Mouse (Mus musculus): Measurements from ENCODE around the gene Fam166a. TPM values are rescaled to one million over a fixed set of nuclear protein-coding genes. Genes with fewer than 3 reads are reported as not detected.

Fam166a gene
- not detected in 2 replicates for total RNA-seq (2023)

DNA sequence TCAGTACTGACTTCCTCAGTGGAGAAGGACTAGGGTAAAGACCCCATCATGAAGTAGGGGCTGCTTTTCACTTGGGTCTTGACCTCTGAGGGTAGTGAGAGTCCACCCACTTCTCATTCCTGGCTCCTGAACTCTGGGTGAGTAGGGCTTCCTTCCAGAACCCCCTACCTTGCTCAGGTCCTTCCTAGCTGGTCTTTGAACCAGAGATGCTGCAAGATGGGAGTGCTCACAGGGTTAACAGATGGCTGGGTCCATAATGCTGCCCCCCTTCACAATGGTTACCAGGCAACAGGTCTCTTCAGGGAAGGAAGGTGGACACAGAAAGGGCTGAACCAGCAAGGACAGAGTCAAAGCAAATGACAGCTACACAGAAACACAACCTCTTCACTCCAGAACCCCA is at the start of gene Fam166a:
TSS of gene Fam166a (plus strand) at position 301 of the 400 bp plus-strand sequence.

GRCm38 (mm10) chr2:25180478-25180903 is 38.1 kb upstream of the Fam166a start, which contains the start of gene Nrarp:
Gene Nrarp (plus strand): TSS chr2:25180758.

DNA sequence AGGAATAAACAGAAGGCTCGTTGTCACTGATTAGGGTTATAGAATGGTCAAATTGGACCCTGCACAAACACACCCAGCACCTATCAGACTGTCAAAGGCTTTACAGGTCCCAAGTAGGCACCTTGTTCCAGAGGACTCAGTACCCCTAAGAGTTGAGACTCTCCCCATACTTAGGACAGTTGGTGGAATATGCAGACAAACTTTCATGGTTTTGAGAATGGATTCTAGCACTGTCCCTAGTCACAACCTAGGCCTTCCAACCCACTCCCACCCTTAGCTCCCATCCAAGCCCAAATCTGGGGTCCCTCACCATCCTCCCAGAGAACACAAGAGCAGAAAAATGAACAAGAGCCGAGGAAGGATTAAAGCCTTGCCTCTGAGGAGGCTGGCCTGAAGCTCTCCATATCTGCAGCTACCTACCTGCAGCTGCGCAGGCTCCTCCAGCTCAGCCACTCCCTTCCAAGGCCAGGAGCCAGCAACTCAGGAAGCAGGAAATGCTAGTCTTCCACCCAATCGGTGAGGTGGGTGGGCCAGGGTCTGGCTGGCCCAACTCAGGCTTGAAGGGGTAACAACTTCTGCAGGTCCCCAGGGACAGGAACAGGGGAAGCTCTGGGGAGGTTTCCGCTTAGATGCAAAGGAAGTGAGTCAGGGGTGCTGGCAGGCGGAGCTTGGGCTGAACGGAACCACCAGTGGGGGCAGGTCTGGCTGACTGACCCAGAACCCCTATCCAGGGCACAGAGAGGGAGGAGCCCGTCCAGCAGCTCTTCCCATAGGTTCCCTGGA is 22.2 kb upstream of the Fam166a start, which contains the start of gene Tor4a:
TSS of gene Tor4a (minus strand) at position 715 of the 783 bp plus-strand sequence.

GRCm38 (mm10) chr2:25211121-25211670 is 7.3 kb upstream of the Fam166a start, which contains the start of gene Nelfb:
Gene Nelfb (minus strand): TSS chr2:25211489.

DNA sequence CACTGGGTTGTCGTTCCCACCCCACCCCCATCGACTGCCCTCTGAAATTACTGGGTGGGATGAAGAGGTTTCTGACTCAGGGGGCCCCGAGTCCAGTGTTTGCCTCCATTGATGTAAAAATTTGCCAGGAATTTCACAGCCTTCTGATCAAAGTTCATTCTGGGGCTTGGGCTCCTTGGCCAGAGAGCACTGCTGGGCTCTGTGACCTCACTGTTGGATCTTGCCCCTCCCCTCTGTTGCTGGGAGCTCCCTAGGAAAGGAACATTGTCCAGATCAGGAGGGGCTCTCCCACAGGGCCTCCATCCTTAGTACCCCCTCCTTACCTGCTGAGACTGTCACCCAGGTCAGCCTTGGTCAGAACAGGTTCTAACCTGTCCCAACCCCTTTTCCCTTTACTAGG is 4.1 kb upstream of the Fam166a start, which contains the start of gene Stpg3:
TSS of gene Stpg3 (minus strand) at position 194 of the 400 bp plus-strand sequence.

DNA sequence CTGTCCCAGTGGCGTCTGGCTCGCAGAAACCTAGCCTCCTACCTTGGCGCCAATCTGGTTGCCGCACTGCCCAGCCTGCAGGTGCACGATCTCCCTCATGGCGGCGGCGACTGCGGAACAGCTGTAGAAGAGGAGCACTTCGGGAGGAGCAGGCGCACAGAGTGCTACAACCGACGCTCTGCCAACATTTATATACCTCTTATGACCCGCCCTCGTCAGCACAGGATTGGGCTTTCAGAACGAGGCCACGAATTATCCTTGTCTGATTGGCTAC is 5.9 kb downstream of the Fam166a start, which contains the start of gene Tubb4b:
TSS of gene Tubb4b (minus strand) at position 211 of the 274 bp plus-strand sequence.

GRCm38 (mm10) chr2:25234050-25234449 is 15.5 kb downstream of the Fam166a start, which contains the start of gene Slc34a3:
Gene Slc34a3 (minus strand): TSS chr2:25234364.

DNA sequence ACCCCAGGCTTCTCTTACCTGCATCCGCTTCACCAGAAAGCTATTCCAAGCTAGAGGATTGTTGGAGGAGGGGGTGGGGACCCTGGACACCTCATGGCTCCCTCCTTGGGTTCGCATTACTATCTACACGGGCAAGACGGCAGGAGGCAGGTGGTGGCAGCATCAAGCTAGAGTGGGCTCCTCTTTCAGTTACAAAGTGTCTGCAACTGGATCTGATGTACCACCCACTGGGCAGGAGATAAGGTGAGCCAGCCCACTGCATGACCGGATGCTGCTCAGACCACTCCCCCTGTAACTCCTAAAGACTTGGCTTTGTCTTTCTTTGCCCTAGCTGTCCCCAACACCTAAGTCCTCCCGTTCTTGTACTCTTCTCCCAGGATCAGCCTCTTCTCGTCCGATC is 18.1 kb downstream of the Fam166a start, which contains the start of gene Rnf224:
TSS of gene Rnf224 (minus strand) at position 174 of the 400 bp plus-strand sequence.

DNA sequence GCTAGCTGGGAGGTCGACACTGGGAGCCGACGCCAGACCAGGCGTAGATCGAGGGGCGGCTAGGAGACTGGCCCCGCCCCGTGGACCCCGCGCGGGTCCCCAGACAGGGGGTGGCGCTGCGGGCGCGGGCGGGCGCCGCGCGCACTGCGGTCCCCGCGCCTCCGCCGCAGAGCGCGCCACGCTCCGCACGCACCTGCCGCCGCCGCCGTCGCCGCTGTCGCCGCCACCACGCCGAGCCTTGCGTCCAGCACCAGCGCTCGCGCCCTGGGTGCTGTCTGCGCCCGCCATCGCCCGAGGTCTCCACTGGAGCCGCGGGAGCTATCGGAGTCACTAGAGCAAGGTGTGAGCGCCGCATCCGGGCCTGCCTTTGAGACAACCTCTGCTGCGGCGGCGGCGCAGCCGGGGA is 23.6 kb downstream of the Fam166a start, which contains the start of the genes Rnf208 and Cysrt1:
TSS of gene Rnf208 (plus strand) at position 155 of the 406 bp plus-strand sequence.
TSS of gene Cysrt1 (minus strand) at position 352 of the 406 bp plus-strand sequence.

GRCm38 (mm10) chr2:25246183-25247072 is 27.9 kb downstream of the Fam166a start, which contains the start of gene AL732309.1:
Gene AL732309.1 (minus strand): TSS chr2:25246863.

GRCm38 (mm10) chr2:25255284-25255779 is 36.8 kb downstream of the Fam166a start, which contains the start of gene Tmem203:
Gene Tmem203 (plus strand): TSS chr2:25255439.

GRCm38 (mm10) chr2:25262291-25262767 is 43.8 kb downstream of the Fam166a start, which contains the start of gene Tprn:
Gene Tprn (plus strand): TSS chr2:25262618.

Other genes starting within 250 kb of the Fam166a start
- 22.6 and 25.4 TPM in 2 replicates for gene Mrpl41, start 243.6 kb upstream of the Fam166a start, total RNA-seq (2023)
- 177 and 296 TPM in 2 replicates for gene Pnpla7, start 242.7 kb upstream of the Fam166a start, total RNA-seq (2023)
- 13.3 and 21.1 TPM in 2 replicates for gene Nsmf, start 164.4 kb upstream of the Fam166a start, total RNA-seq (2023)
- gene Entpd8, start 138.4 kb upstream of the Fam166a start, total RNA-seq (2023): not detected in 2 replicates
- not detected in 2 replicates for gene Noxa1, start 123.6 kb upstream of the Fam166a start, total RNA-seq (2023)
- 0.47 and 0.79 TPM in 2 replicates for gene Nrarp, start 38.0 kb upstream of the Fam166a start, total RNA-seq (2023)
- gene Tor4a, start 21.9 kb upstream of the Fam166a start, total RNA-seq (2023): 33.2 and 33.9 TPM in 2 replicates
- gene Nelfb, start 7.3 kb upstream of the Fam166a start, total RNA-seq (2023): 40.8 and 59.3 TPM in 2 replicates
- not detected in 2 replicates for gene Stpg3, start 4.1 kb upstream of the Fam166a start, total RNA-seq (2023)
- gene Tubb4b, start 6.0 kb downstream of the Fam166a start, total RNA-seq (2023): 227 and 252 TPM in 2 replicates
- gene Slc34a3, start 15.6 kb downstream of the Fam166a start, total RNA-seq (2023): not detected in 2 replicates
- not detected in 2 replicates for gene Rnf224, start 18.0 kb downstream of the Fam166a start, total RNA-seq (2023)
- gene Rnf208, start 23.5 kb downstream of the Fam166a start, total RNA-seq (2023): 0.57 TPM in 1 of 2 replicates, not detected in the other
- gene Cysrt1, start 23.7 kb downstream of the Fam166a start, total RNA-seq (2023): not detected in 2 replicates
- 3.1 and 5.6 TPM in 2 replicates for gene AL732309.1, start 28.1 kb downstream of the Fam166a start, total RNA-seq (2023)
- 18.5 and 30.7 TPM in 2 replicates for gene Tmem203, start 36.7 kb downstream of the Fam166a start, total RNA-seq (2023)
- 7.5 and 9.1 TPM in 2 replicates for gene Tprn, start 43.9 kb downstream of the Fam166a start, total RNA-seq (2023)
- gene Ssna1, start 53.7 kb downstream of the Fam166a start, total RNA-seq (2023): 52.4 and 52.7 TPM in 2 replicates
- 71.6 and 79.3 TPM in 2 replicates for gene Anapc2, start 53.7 kb downstream of the Fam166a start, total RNA-seq (2023)
- not detected in 2 replicates for gene Tmem210, start 69.4 kb downstream of the Fam166a start, total RNA-seq (2023)
- gene Lrrc26, start 71.2 kb downstream of the Fam166a start, total RNA-seq (2023): not detected in 2 replicates
- gene Grin1, start 100.4 kb downstream of the Fam166a start, total RNA-seq (2023): not detected in 2 replicates
- gene Man1b1, start 113.6 kb downstream of the Fam166a start, total RNA-seq (2023): 30.4 and 42.8 TPM in 2 replicates
- gene Dpp7, start 137.6 kb downstream of the Fam166a start, total RNA-seq (2023): 13.5 and 19.6 TPM in 2 replicates
- gene Uap1l1, start 146.9 kb downstream of the Fam166a start, total RNA-seq (2023): 24.2 and 29.5 TPM in 2 replicates
- gene Sapcd2, start 153.6 kb downstream of the Fam166a start, total RNA-seq (2023): 8.6 and 10.6 TPM in 2 replicates
- not detected in 2 replicates for gene Entpd2, start 177.1 kb downstream of the Fam166a start, total RNA-seq (2023)
- gene Npdc1, start 180.6 kb downstream of the Fam166a start, total RNA-seq (2023): not detected in 2 replicates
- gene Fut7, start 204.5 kb downstream of the Fam166a start, total RNA-seq (2023): 10.7 and 13.7 TPM in 2 replicates
- 19.6 and 21.3 TPM in 2 replicates for gene Abca2, start 210.0 kb downstream of the Fam166a start, total RNA-seq (2023)
- gene Clic3, start 238.1 kb downstream of the Fam166a start, total RNA-seq (2023): not detected in 2 replicates
- gene Paxx, start 242.3 kb downstream of the Fam166a start, total RNA-seq (2023): 43.8 and 56.9 TPM in 2 replicates